ENCODE assay signal across 20 mouse cellular contexts in the genomic region with DNA sequence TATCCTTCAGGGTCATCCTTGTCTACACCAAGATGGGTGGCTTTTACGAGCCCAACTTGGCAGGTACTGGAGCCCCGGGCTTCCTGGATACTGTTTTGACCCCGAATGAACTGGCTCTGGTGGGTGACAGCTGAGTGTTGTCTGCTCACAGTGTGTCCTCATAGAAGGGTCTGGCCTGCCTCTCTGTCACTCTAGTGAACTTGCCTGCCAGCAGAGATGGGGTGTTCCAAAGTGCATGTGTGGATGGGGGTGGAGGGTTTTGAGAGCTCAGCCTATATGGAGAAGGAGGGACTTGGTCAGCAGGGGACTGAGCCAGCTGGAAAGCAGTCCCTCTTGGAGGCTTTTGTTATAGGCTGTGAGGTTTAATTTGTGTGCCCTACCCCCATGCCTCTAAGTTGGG. TPM values are rescaled to one million over a fixed set of nuclear protein-coding genes. Genes with fewer than 3 reads are reported as not detected.
DNase-seq lines count a peak whose midpoint lies in the region; ATAC-seq lines count a peak whose summit lies in the region.
"Had no signal": no experiment of that assay in that cellular context is flagged by ENCODE, and none has a peak within 500 bp of the region (broad histone marks: within the 10 kb centered on the region; RNA-seq: fewer than 3 reads in every experiment).

No protein-coding gene starts in this region.

- H3K4me2 ChIP-seq in heart, embryonic 14.5 days (ENCODE audit: low read length): no peak overlapping the region
- no peak overlapping the region for H3K4me2 ChIP-seq in heart, embryonic 11.5 days
- no peak overlapping the region for H3K4me2 ChIP-seq in lung, embryonic 16.5 days (ENCODE audit: low read depth, low read length)
- H3K4me2 ChIP-seq in stomach, embryonic 16.5 days (ENCODE audit: low read depth, low read length): no peak overlapping the region
- H3K4me2 ChIP-seq in forebrain, embryonic 15.5 days (replicated peaks): no peak overlapping the region
- H3K4me2 ChIP-seq: forebrain, embryonic 12.5 days; hindbrain, embryonic 15.5 days; limb, embryonic 12.5 days; liver, embryonic 12.5 days; midbrain, embryonic 11.5 days had no signal

- H3K9ac ChIP-seq in heart, embryonic 14.5 days (ENCODE audit: low read length): no peak overlapping the region
- no peak overlapping the region for H3K9ac ChIP-seq in heart, embryonic 11.5 days (ENCODE audit: low read depth, low read length)
- H3K9ac ChIP-seq in lung, embryonic 16.5 days (ENCODE audit: low read length): no peak overlapping the region
- no peak overlapping the region for H3K9ac ChIP-seq in stomach, embryonic 16.5 days (ENCODE audit: low read length)
- no peak overlapping the region for H3K9ac ChIP-seq in forebrain, embryonic 15.5 days (replicated peaks)
- H3K9ac ChIP-seq: forebrain, embryonic 12.5 days; hindbrain, embryonic 15.5 days; limb, embryonic 12.5 days; liver, embryonic 12.5 days had no signal

- H3K27ac ChIP-seq in heart, embryonic 14.5 days (replicated peaks in 1 of 2; ENCODE audit: control insufficient read depth in 1 of 2, insufficient read depth in 1 of 2, low read depth in 2 of 2, low read length in 2 of 2): no peak overlapping the region
- H3K27ac ChIP-seq in heart, embryonic 11.5 days (ENCODE audit: low read depth, low read length): no peak overlapping the region
- 0 out of 2 replicates have a peak overlapping the region, but pooled peaks have one; percentile 30 for H3K27ac ChIP-seq in lung, embryonic 16.5 days (ENCODE audit: low read length)
- peak overlapping the region; percentile 23; the same call in 1 of the 2 replicates for H3K27ac ChIP-seq in stomach, embryonic 16.5 days (ENCODE audit: low read length)
- no peak overlapping the region for H3K27ac ChIP-seq in forebrain, embryonic 15.5 days (replicated peaks)
- H3K27ac ChIP-seq: forebrain, embryonic 12.5 days; hindbrain, embryonic 15.5 days; left cerebral cortex, adult 2 months; limb, embryonic 12.5 days; liver, embryonic 12.5 days had no signal

- peaks cover 12% of the 10 kb centered on the region in 2 experiments for H3K4me1 ChIP-seq in heart, embryonic 14.5 days (ENCODE audit: control insufficient read depth in 2 of 2, insufficient read depth in 2 of 2, low read length in 2 of 2)
- 0 out of 2 replicates have a peak, but pooled peaks cover 9% of the 10 kb centered on the region for H3K4me1 ChIP-seq in heart, embryonic 11.5 days (ENCODE audit: control insufficient read depth, insufficient read depth, low read length)
- H3K4me1 ChIP-seq in lung, embryonic 16.5 days (replicated peaks; ENCODE audit: control insufficient read depth, insufficient read depth, low read length): peaks cover 24% of the 10 kb centered on the region
- peaks cover 13% of the 10 kb centered on the region for H3K4me1 ChIP-seq in stomach, embryonic 16.5 days (ENCODE audit: control insufficient read depth, insufficient read depth, low read length)
- no peaks in the 10 kb centered on the region for H3K4me1 ChIP-seq in forebrain, embryonic 15.5 days
- H3K4me1 ChIP-seq: forebrain, embryonic 12.5 days; hindbrain, embryonic 15.5 days had no signal

- DNase-seq in kidney, postnatal 10 days: peak; percentile 36
- no peak for DNase-seq in kidney, adult 18-20 months
- no peak for DNase-seq in ovary, postnatal 10 days (ENCODE audit: low spot score)
- DNase-seq: B cell, adult 2 months; cerebellum, adult 18-20 months; gastrocnemius, postnatal 14 days; kidney, adult 11 months; layer of hippocampus, adult 9-11 months; thymus, postnatal 25 days had no signal

- ATAC-seq in heart, embryonic 14.5 days (ENCODE audit: insufficient number of reproducible peaks, insufficient read depth, low FRiP score, low read depth): 0 out of 2 replicates have a peak, but pooled peaks have one; percentile 10
- ATAC-seq in heart, embryonic 11.5 days (replicated peaks; ENCODE audit: insufficient number of reproducible peaks, low FRiP score, low TSS enrichment): no peak
- ATAC-seq in lung, embryonic 16.5 days (ENCODE audit: low read depth): peak; percentile 91
- peak; percentile 58 for ATAC-seq in stomach, embryonic 16.5 days (ENCODE audit: insufficient read depth, low FRiP score)
- no peak for ATAC-seq in forebrain, embryonic 15.5 days (replicated peaks)
- ATAC-seq: liver, embryonic 12.5 days had no signal

- no peak overlapping the region for H3K4me3 ChIP-seq in heart, embryonic 14.5 days (ENCODE audit: control insufficient read depth in 1 of 2, insufficient read depth in 1 of 2, low read depth in 1 of 2, low read length in 2 of 2)
- no peak overlapping the region for H3K4me3 ChIP-seq in heart, embryonic 11.5 days (ENCODE audit: low read depth, low read length)
- H3K4me3 ChIP-seq in lung, embryonic 16.5 days (ENCODE audit: low read length): no peak overlapping the region
- no peak overlapping the region for H3K4me3 ChIP-seq in stomach, embryonic 16.5 days (replicated peaks; ENCODE audit: low read length)
- H3K4me3 ChIP-seq in forebrain, embryonic 15.5 days: no peak overlapping the region
- H3K4me3 ChIP-seq: forebrain, embryonic 12.5 days; hindbrain, embryonic 15.5 days; left cerebral cortex, adult 2 months; limb, embryonic 12.5 days; liver, embryonic 12.5 days had no signal

- 23% methylated on average over 3 of the region's 3 CpGs for WGBS in heart, embryonic 14.5 days
- WGBS in heart, embryonic 11.5 days (ENCODE audit: insufficient replicate concordance): 43% methylated on average over 3 of the region's 3 CpGs
- WGBS in lung, embryonic 16.5 days: 40% methylated on average over 3 of the region's 3 CpGs
- 42% methylated on average over 3 of the region's 3 CpGs for WGBS in stomach, embryonic 16.5 days
- WGBS in forebrain, embryonic 15.5 days: 76% methylated on average over 3 of the region's 3 CpGs

- no peaks in the 10 kb centered on the region for H3K36me3 ChIP-seq in heart, embryonic 14.5 days (ENCODE audit: control insufficient read depth, insufficient read depth, low read length)
- no peaks in the 10 kb centered on the region for H3K36me3 ChIP-seq in heart, embryonic 11.5 days (ENCODE audit: control insufficient read depth, insufficient read depth, low read length)
- no peaks in the 10 kb centered on the region for H3K36me3 ChIP-seq in lung, embryonic 16.5 days (ENCODE audit: control insufficient read depth, insufficient read depth, low read length)
- H3K36me3 ChIP-seq in stomach, embryonic 16.5 days (ENCODE audit: control insufficient read depth, insufficient read depth, low read length): no peaks in the 10 kb centered on the region
- H3K36me3 ChIP-seq in forebrain, embryonic 15.5 days: no peaks in the 10 kb centered on the region
- H3K36me3 ChIP-seq: forebrain, embryonic 12.5 days; hindbrain, embryonic 15.5 days; limb, embryonic 12.5 days; liver, embryonic 12.5 days had no signal

- H3K9me3 ChIP-seq in heart, embryonic 14.5 days (ENCODE audit: control insufficient read depth, low read length): peaks cover 4% of the 10 kb centered on the region; the same call in 1 of the 2 replicates
- no peaks in the 10 kb centered on the region for H3K9me3 ChIP-seq in heart, embryonic 11.5 days (replicated peaks; ENCODE audit: control insufficient read depth, low read length)
- H3K9me3 ChIP-seq in lung, embryonic 16.5 days (ENCODE audit: control insufficient read depth, low read length): peaks cover 9% of the 10 kb centered on the region
- peaks cover 8% of the 10 kb centered on the region; the same call in 1 of the 2 replicates for H3K9me3 ChIP-seq in stomach, embryonic 16.5 days (replicated peaks; ENCODE audit: control insufficient read depth, low read length)
- H3K9me3 ChIP-seq in forebrain, embryonic 15.5 days: no peaks in the 10 kb centered on the region
- H3K9me3 ChIP-seq: hindbrain, embryonic 15.5 days had no signal

- no peaks in the 10 kb centered on the region for H3K27me3 ChIP-seq in heart, embryonic 14.5 days (ENCODE audit: control insufficient read depth, insufficient read depth, low read length)
- no peaks in the 10 kb centered on the region for H3K27me3 ChIP-seq in heart, embryonic 11.5 days (ENCODE audit: control insufficient read depth, insufficient read depth, low read length)
- H3K27me3 ChIP-seq in lung, embryonic 16.5 days (ENCODE audit: control insufficient read depth, insufficient read depth, low read depth, low read length): no peaks in the 10 kb centered on the region
- H3K27me3 ChIP-seq in stomach, embryonic 16.5 days (ENCODE audit: control insufficient read depth, insufficient read depth, low read length): no peaks in the 10 kb centered on the region
- H3K27me3 ChIP-seq in forebrain, embryonic 15.5 days: no peaks in the 10 kb centered on the region
- H3K27me3 ChIP-seq: hindbrain, embryonic 15.5 days; limb, embryonic 12.5 days had no signal

RNA-seq across cellular contexts. Expression of gene Fam92b, which starts 25.3 kb away (rescaled TPM):
- polyA plus RNA-seq in heart, embryonic 14.5 days (2014; fragmentation: Nextera tagmentation; extraction: Ambion mirVana): not detected in 2 replicates
- 0.41 TPM in 1 of 2 replicates, not detected in the other for polyA plus RNA-seq in heart, embryonic 11.5 days (2014; fragmentation: Nextera tagmentation; extraction: Ambion mirVana)
- polyA plus RNA-seq in lung, embryonic 16.5 days (2015; fragmentation: Nextera tagmentation; extraction: Ambion mirVana): 2.7 and 4.0 TPM in 2 replicates
- polyA plus RNA-seq in stomach, embryonic 16.5 days (2015; fragmentation: Nextera tagmentation; extraction: Ambion mirVana): 0.57 and 0.72 TPM in 2 replicates
- polyA plus RNA-seq in forebrain, embryonic 15.5 days (2015; fragmentation: Nextera tagmentation; extraction: Ambion mirVana): 0.88 and 1.2 TPM in 2 replicates
- polyA plus RNA-seq: limb, embryonic 12.5 days; liver, embryonic 12.5 days had no signal

RNA-seq across cellular contexts. Expression of gene Gse1, which starts 25.7 kb away (rescaled TPM):
- polyA plus RNA-seq in heart, embryonic 14.5 days (2014; fragmentation: Nextera tagmentation; extraction: Ambion mirVana): 12.0 and 12.2 TPM in 2 replicates
- 12.8 and 12.9 TPM in 2 replicates for polyA plus RNA-seq in heart, embryonic 11.5 days (2014; fragmentation: Nextera tagmentation; extraction: Ambion mirVana)
- 10.2 and 10.9 TPM in 2 replicates for polyA plus RNA-seq in lung, embryonic 16.5 days (2015; fragmentation: Nextera tagmentation; extraction: Ambion mirVana)
- 6.0 and 6.9 TPM in 2 replicates for polyA plus RNA-seq in stomach, embryonic 16.5 days (2015; fragmentation: Nextera tagmentation; extraction: Ambion mirVana)
- 31.3 and 32.7 TPM in 2 replicates for polyA plus RNA-seq in forebrain, embryonic 15.5 days (2015; fragmentation: Nextera tagmentation; extraction: Ambion mirVana)

Comparison
In these comparisons a context has a peak if more than half of its experiments do, and no peak if none do; other contexts are left out.
1. ATAC-seq: peak in heart, embryonic 14.5 days (single experiment), lung, embryonic 16.5 days (single experiment) and stomach, embryonic 16.5 days (single experiment); none in heart, embryonic 11.5 days (single experiment) and forebrain, embryonic 15.5 days (single experiment).
2. H3K27ac ChIP-seq: peak in lung, embryonic 16.5 days (single experiment) and stomach, embryonic 16.5 days (single experiment); none in heart, embryonic 14.5 days (0 of 2), heart, embryonic 11.5 days (single experiment) and forebrain, embryonic 15.5 days (single experiment).